Mouse (Mus musculus): ENCODE results near the gene Hscb.

Hscb gene

GRCm38 (mm10) chr5:110779998-110780760 lies 59.4 kb downstream of the Hscb start, which contains the start of gene Pus1:
Gene Pus1 (minus strand): TSS chr5:110780659.
- WGBS, result under 1% methylated on average over 57 of the region's 57 CpGs

GRCm38 (mm10) chr5:110779276-110779997 lies 60.1 kb downstream of the Hscb start:
- WGBS, result 30% methylated on average over 15 of the region's 15 CpGs

Data from cerebral cortex, adult 2 months (tissue).